Mouse (Mus musculus) heart, postnatal 14 days (tissue): ENCODE measurements at regions not wholly inside any gene's neighbourhood (a gene's known extent, or its start where the extent isn't known, plus 50 kb on each side); places are given as distances from the start of the nearest gene placed in this dataset.
"Not testable (repeated sequence)": the region's sequence is repeated elsewhere in the genome, so short reads cannot be mapped to it uniquely, and the experiment has no call there.

ENCODE experiments used
- DNase-seq, 2 experiments: peaks; one replicate each; pipeline ENCODE4 v3.0.0; 2021 to 2022
- intact Hi-C: fragments of 180-260 bp; cut with DNase I; formaldehyde crosslinking; loops from one replicate; pipeline ENCODE4 v1.15.1; 2025

DNA sequence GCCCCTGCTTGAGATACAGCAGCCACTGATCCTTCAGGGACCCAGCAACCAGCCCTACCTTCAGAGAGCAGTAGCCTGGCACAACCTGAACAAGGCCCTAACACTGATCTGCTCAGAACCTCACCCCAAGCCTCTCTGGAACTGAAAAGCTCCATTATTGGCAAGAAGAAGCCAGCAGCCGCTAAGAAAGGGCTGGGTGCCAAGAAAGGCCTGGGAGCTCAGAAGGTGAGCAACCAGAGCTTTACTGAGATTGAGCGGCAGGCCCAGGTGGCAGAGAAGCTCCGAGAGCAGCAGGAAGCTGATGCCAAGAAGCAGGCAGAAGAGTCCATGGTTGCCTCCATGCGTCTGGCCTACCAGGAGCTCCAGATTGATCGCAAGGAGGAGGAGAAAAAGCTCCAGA lies 74.4 kb upstream of the Oxtr start:
- peak in 1 of 2 experiments; percentile 6 for DNase-seq
- intact Hi-C loops: not testable (repeated sequence)

DNA sequence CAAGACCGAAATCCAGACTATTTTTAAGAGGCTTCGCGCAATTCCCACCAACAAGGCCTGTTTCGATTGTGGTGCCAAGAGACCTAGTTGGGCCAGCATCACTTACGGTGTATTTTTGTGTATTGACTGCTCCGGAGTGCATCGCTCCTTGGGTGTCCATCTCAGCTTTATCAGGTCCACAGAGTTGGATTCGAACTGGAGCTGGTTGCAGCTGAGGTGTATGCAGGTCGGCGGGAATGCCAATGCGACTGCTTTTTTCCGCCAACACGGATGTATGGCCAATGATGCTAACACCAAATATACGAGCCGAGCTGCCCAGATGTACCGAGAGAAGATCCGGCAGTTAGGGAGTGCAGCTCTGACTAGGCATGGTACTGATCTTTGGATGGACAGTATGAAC lies 73.9 kb upstream of the Oxtr start:
- intact Hi-C loops: not testable (repeated sequence)

DNA sequence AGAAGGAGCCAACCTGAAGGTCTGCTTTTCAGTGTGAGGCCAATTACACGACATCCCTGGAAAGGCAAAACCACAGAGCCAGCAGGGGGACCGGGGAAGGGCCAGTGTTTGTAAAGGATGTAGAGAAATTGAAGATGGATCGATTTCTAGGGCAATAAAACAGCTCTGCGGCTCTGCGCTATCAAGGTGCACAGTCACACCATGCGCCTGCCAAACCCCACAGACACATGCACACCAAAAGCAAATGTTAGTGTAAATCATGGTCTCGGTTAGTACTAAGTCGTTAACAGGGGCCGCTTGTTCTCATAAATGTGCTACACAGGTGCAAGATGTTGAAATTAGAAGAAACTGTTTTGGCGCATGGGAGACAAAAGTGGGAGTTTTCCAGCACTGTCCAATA lies 72.3 kb upstream of the Oxtr start:
- intact Hi-C loops: no loop called here
- no peak for DNase-seq

More for the DNA sequence above, 73.9 kb upstream of the Oxtr start:
- not testable (repeated sequence) for DNase-seq

DNA sequence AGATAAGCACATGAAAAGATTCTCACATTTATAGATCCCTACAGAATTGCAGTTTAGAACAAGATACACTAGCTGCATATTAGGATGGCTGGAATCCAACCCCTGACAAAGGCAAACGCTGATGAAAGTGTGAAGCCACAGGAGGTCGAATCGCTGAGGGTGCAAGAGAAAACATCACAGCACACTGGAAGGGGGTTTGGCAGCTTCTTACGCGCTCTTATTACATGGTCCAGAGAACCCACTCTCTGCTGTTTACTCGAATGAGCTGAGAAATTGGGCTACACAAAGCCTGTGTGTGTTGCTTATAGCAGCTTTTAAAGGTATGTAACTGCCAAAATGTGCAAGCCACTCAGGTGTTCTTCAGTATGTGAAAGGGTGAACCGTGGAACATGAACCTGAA lies 71.8 kb upstream of the Oxtr start:
- no peak for DNase-seq
- intact Hi-C loops: no loop called here

DNA sequence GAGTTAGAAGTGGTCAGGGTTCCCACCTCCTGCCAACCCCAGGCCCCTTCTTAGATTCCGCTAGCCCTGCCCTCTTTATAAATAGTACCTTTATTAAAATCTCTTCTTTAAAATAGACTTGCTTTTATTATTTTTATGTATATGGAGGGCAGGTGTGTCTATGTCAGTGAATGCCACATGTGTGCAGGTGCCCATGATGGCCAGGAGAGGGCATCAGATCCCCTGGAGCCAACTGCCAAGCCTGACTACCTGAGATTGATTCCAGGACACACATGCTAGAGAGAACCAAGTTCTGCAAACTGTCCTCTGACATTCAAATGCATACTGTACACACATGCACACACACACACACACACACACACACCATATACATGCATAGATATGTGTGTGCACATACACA lies 69.8 kb upstream of the Oxtr start:
- no peak for DNase-seq
- intact Hi-C loops: no loop called here

DNA sequence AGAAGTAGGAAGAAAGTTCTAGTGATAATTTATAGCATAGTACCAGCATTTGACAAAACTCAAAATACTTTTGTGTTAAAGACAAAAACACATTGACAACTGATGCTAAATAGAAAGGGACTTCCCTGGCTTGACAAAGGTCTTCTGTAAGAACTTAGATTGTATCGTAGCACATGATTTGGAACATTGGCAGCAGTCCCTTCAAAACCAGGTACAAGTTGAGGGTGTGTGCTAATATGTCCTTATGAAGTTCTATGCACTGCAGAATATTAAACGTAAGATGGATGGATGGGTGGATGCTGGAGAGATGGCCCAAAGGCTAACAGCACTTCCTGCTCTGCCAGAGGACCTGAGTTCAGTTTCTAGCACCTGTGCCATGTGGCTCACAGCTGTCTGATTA lies 67.8 kb upstream of the Oxtr start:
- intact Hi-C loops: no loop called here
- DNase-seq: no peak

DNA sequence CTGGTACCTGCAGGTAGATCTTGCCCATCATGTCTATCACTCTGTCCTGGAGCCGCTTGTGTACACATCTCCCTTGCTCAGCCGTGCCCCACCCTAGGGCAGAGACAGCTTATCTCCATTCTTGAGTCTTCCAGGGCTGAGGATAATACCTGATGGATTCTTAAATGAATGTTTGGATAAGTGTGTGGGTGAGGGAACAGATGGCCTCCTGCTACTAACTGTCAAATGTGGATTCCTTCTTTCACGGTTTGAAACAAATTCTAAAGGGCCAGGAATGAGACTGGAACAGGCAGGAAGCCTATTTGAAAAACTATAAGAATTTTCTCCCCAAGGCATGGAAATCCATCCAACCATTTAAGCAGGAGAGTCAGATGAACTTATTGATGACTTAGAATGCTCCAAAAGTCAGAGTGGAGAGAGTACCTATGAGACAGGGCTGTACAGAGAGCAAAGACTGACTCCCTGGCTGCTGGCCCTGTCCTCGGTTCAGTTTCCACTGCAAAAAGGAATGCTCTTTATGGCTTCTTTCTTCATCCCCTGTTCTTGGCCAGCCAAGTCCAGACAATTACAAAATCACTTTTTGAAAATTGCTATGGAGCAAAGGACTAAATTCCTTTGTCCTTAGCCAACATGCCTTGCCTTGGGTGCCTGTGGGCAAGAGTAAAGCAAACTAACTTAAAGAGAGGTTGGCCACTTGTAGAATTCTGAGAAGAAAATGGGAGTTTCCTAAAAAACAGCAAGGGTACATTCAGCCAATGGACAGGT lies 66.8 kb upstream of the Oxtr start:
- intact Hi-C loops: no loop called here

DNA sequence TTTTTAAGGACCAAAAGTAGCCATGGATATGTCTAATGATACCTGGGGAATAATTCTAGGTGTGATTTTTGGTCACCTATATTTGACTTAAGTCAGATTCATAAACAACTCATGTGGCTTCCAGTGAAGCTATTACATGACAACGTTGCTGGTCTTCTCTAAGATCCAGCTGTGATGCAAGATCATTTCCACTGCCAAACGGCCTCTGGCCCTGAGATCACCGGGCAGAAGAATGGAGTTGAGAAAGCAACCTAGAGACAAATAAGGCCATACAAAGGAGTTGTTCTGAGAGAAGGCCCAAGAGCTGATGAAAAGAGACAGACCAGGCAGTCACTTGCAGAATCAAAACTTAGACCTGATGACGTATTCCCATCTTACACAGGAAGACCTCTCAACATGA lies 64.3 kb upstream of the Oxtr start:
- DNase-seq: no peak
- intact Hi-C loops: no loop called here

More for the DNA sequence above, 66.8 kb upstream of the Oxtr start:
- DNase-seq: no peak

DNA sequence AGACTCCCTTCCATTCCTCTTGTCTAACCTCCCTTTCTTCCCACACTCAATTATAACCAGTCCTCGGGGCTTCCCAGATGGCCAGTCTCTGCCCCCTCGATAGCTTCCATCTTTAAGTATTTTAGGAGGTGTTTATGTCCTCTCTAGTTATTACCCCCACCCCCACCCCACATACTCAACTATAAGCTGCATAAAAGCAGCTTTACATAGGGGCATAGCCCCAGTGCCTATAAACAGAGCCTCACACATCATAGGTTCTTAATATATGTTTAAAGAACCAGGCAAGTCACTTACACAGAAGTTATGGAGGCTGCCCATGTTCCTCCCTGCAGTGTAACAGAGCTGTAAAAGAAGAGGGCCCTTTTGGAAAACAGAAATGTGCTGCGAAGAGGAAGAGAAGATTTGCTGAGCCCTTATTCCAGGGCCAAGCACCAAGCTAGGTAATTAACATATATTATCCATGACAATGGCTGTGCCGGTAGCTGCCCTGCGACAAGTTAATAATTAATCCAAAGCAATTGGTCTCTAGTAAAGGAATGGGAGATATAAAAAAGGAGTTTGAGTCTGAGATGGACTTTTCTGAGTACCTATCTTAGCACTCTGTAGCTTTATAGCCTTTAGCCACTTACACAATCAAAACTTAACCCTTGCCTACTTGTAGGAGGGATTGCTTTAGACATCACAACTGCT lies 63.6 kb upstream of the Oxtr start:
- intact Hi-C loops: no loop called here
- no peak for DNase-seq

DNA sequence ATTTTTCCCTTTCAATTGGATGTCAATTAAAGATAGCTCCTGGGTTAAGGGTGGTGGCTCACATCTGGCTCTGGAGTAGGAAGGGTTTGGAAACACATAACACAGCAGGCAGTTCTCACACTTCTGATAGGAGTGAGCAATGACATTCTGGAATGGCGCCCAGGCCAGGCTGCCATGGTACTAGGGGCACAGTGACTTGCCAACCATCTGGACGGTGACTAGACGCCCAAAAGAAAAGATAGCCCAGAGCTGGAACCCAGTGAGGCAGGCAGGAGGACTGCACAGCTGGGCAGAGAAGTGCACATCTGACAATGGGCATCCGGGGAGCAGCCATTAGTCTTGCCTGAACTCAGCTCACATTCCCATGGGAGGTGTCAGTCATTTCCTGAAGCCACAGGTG lies 62.8 kb upstream of the Oxtr start:
- DNase-seq: peak; percentile 29 to 52
- intact Hi-C loops: no loop called here

DNA sequence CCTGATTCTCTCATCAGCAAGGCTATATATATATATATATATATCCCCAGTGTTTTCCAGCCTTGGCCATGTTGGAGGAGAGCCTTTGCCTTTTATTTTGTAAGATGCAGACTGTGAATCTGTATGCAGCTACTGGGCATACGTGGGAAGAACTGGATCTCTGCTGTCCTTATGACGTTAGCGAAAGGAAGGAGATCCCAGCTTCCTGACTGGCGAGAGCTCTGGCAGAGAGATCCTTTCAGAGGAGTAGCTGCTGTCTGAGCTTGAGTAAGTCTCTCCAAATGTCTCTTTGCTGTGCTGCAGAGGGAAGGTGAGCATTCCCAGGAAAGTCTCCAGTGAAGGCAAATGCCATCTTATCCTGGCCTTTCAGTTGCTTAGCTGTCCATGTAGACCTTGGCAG lies 61.6 kb upstream of the Oxtr start:
- intact Hi-C loops: no loop called here
- no peak for DNase-seq

DNA sequence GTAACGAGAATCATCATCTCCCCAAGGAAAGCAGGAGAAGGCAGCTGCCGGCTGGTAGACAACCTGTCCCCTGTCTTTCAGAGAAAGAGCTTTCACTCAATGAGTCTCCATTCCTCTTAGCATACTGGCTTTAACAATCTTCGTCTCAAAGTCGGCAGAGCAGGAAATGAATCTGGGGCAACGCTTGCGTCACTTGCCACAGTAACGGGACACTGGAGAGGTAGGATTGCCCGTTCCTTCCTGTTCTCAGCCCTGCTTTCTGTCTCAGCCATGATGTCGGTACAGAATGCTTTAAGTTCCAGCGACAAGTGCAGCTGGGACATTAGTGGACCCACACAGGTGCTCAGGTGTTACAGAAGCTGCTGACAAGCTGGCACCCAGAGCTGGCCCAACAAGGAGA lies 57.5 kb upstream of the Oxtr start:
- intact Hi-C loops: no loop called here
- no peak for DNase-seq

DNA sequence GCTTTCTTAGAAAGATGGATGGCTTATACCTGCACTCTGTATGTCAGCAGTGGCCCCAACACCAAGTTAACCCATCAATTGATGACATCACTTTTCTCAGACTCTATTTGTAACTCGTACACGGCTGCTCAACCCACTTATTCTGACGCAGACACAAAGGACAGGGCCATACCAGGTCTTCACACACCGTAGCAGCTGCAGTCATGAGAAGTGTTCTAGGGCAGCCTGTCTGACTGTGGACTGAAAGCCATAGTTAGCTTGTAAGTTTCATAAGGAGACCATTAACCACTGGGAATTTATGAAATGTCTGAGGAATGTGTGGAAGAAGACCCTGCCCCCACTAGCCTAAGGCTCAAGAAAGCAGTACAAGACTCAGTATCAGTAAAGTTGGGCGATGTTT lies 56.3 kb upstream of the Oxtr start:
- DNase-seq: no peak
- intact Hi-C loops: no loop called here

DNA sequence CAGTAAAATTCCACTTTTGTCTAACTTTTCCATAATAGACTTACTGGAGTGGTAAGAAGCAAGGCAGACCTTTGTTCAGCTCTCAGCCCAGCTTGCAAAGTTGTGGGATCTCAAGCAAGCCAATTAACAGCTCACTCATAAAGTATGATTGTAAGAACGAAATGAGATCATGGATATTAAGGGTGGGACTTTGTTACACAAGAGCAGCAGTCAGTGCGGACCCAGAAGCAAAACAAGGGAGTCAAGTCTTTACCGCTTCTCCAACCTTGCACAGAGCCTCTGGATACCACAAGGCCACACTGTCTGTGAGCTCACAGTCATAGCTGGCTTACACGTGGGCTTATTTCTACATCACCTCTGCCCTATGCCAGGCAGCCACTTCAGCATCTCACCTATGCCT lies 54.6 kb upstream of the Oxtr start:
- DNase-seq: no peak
- intact Hi-C loops: no loop called here

DNA sequence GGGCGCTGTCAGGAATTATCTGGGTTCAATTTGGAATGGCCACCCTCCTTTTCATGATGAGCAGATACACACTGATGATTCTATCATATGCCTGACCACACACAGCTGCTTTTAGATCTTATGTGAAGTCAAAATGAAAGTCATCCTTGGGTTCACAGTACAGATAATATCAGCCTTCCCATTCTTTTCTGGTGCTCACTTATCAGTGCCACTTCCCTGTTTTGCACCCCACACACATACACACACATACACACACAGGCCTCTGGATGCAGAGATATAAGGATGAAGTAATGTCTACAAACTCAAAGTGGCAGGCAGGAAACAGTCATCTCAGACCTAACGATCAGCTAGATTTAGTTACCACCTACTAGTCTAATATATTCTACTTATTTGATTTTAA lies 52.9 kb upstream of the Oxtr start:
- intact Hi-C loops: no loop called here
- DNase-seq: no peak
